Mouse (Mus musculus) testis, adult 2 months (tissue): Measurements from ENCODE around the gene Ndufaf7. TPM values are rescaled to one million over a fixed set of nuclear protein-coding genes. Genes with fewer than 3 reads are reported as not detected.

Experiments used
- H3K27ac ChIP-seq: fragments of 200-500 bp; 2 replicates; pipeline ENCODE4 v1.5.1; 2012; ENCODE audit warnings: low read depth, low read length; ENCODE audit not compliant: control insufficient read depth, insufficient read depth
- H3K27me3 ChIP-seq: fragments of 200-500 bp; 2 replicates; pipeline ENCODE4 v1.6.1; 2012; ENCODE audit warnings: mild to moderate bottlenecking, low read length, moderate library complexity; ENCODE audit not compliant: control insufficient read depth, insufficient read depth
- H3K36me3 ChIP-seq: fragments of 200-500 bp; 2 replicates; pipeline ENCODE4 v1.6.1; 2012; ENCODE audit warnings: mild to moderate bottlenecking, low read length; ENCODE audit not compliant: control insufficient read depth, insufficient read depth
- H3K4me1 ChIP-seq: fragments of 200-500 bp; 2 replicates; pipeline ENCODE4 v1.6.1; 2012; ENCODE audit warnings: low read length; ENCODE audit not compliant: control insufficient read depth, insufficient read depth
- H3K4me3 ChIP-seq: fragments of 200-500 bp; 2 replicates; pipeline ENCODE4 v1.5.1; 2012; ENCODE audit warnings: low read depth, mild to moderate bottlenecking, low read length, moderate library complexity, mixed read lengths; ENCODE audit not compliant: control insufficient read depth
- CTCF ChIP-seq: fragments of 200-500 bp; IDR thresholded peaks from 2 replicates; pipeline ENCODE4 v1.5.1; 2012; ENCODE audit warnings: low read depth, mild to moderate bottlenecking, inconsistent platforms, low read length, moderate library complexity; ENCODE audit not compliant: control insufficient read depth, insufficient read depth, insufficient replicate concordance
- POLR2A ChIP-seq: fragments of 200-500 bp; IDR thresholded peaks from 2 replicates; pipeline ENCODE4 v1.6.1; 2012; ENCODE audit warnings: low read depth, mild to moderate bottlenecking, inconsistent platforms, low read length, moderate library complexity; ENCODE audit not compliant: control insufficient read depth
- polyA plus RNA-seq: library from polyadenylated mRNA; depleted of rRNA; stranded (reverse); fragments of >200 nt; gene quantifications from 2 replicates; pipeline ENCODE4 v1.2.3, GENCODE M21; 2012

Gene Ndufaf7
- polyA plus RNA-seq, 1 experiment = 16.2 TPM

GRCm38 (mm10) chr17:78906892-78907291 is 30.0 kb upstream of the Ndufaf7 start, which contains the start of gene Sult6b1:
Gene Sult6b1 (minus strand): TSS chr17:78906992.
- Histone ChIP-seq H3K27me3 (no peaks in the 10 kb centered on the region), H3K4me1 (peaks cover 9% of the 10 kb centered on the region), H3K4me3 (no peak within 1 kb of the TSS), H3K27ac (no peak within 1 kb of the TSS), H3K36me3 (no peaks in the 10 kb centered on the region)
- TF ChIP-seq CTCF = no peak
- no peak for TF ChIP-seq POLR2A

GRCm38 (mm10) chr17:78909374-78909773 is 27.6 kb upstream of the Ndufaf7 start:
- H3K36me3 ChIP-seq = no peaks in the 10 kb centered on the region
- H3K4me3 ChIP-seq = no peak overlapping the region
- no peaks in the 10 kb centered on the region for H3K27me3 ChIP-seq
- H3K27ac ChIP-seq = no peak overlapping the region
- peaks cover 5% of the 10 kb centered on the region for H3K4me1 ChIP-seq
- no peak for TF ChIP-seq POLR2A
- no peak for TF ChIP-seq CTCF

GRCm38 (mm10) chr17:78912861-78913281 is 24.1 kb upstream of the Ndufaf7 start:
- no peak for TF ChIP-seq CTCF
- no peak for TF ChIP-seq POLR2A
- H3K27ac ChIP-seq = no peak overlapping the region

GRCm38 (mm10) chr17:78913921-78914320 is 23.0 kb upstream of the Ndufaf7 start:
- H3K4me3 ChIP-seq = peak overlapping the region; percentile 30; the same call in 1 of the 2 replicates
- H3K4me1 ChIP-seq = peaks cover 6% of the 10 kb centered on the region
- no peak overlapping the region for H3K27ac ChIP-seq
- H3K36me3 ChIP-seq = no peaks in the 10 kb centered on the region
- TF ChIP-seq POLR2A (no peak), CTCF (no peak)
- no peaks in the 10 kb centered on the region for H3K27me3 ChIP-seq

More at GRCm38 (mm10) chr17:78912861-78913281, 24.1 kb upstream of the Ndufaf7 start:
- peak overlapping the region; percentile 50 for H3K4me3 ChIP-seq
- no peaks in the 10 kb centered on the region for H3K36me3 ChIP-seq
- no peaks in the 10 kb centered on the region for H3K27me3 ChIP-seq
- H3K4me1 ChIP-seq = peaks cover 6% of the 10 kb centered on the region

GRCm38 (mm10) chr17:78915772-78916171 is 21.2 kb upstream of the Ndufaf7 start:
- Histone ChIP-seq H3K4me3 (peak overlapping the region; percentile 92), H3K4me1 (peaks cover 6% of the 10 kb centered on the region), H3K27me3 (no peaks in the 10 kb centered on the region), H3K27ac (peak overlapping the region; percentile 88), H3K36me3 (peaks cover 3% of the 10 kb centered on the region)
- no peak for TF ChIP-seq CTCF
- TF ChIP-seq POLR2A = no peak

- Histone ChIP-seq H3K27me3 (no peaks in the 10 kb centered on the region), H3K36me3 (peaks cover 5% of the 10 kb centered on the region), H3K4me3 (peak within 1 kb of the TSS; percentile 92), H3K4me1 (peaks cover 6% of the 10 kb centered on the region), H3K27ac (peak within 1 kb of the TSS; percentile 88)
- TF ChIP-seq CTCF (no peak), POLR2A (peak; percentile 66)
Observed at GRCm38 (mm10) chr17:78916369-78916813, 20.5 kb upstream of the Ndufaf7 start, which contains the start of gene Cebpzos. Gene Cebpzos (plus strand): TSS chr17:78916500.

GRCm38 (mm10) chr17:78916899-78917298 is 20.0 kb upstream of the Ndufaf7 start:
- TF ChIP-seq POLR2A = no peak
- TF ChIP-seq CTCF = no peak

GRCm38 (mm10) chr17:78917696-78918095 is 19.2 kb upstream of the Ndufaf7 start:
- TF ChIP-seq POLR2A (no peak), CTCF (no peak)
- H3K4me3 ChIP-seq = no peak overlapping the region
- peaks cover 5% of the 10 kb centered on the region for H3K36me3 ChIP-seq
- H3K27ac ChIP-seq = no peak overlapping the region
- H3K4me1 ChIP-seq = peaks cover 6% of the 10 kb centered on the region
- no peaks in the 10 kb centered on the region for H3K27me3 ChIP-seq

More at GRCm38 (mm10) chr17:78916899-78917298, 20.0 kb upstream of the Ndufaf7 start:
- Histone ChIP-seq H3K36me3 (peaks cover 5% of the 10 kb centered on the region), H3K27ac (peak overlapping the region; percentile 88), H3K4me1 (peaks cover 6% of the 10 kb centered on the region), H3K27me3 (no peaks in the 10 kb centered on the region), H3K4me3 (peak overlapping the region; percentile 92)
